Mouse (Mus musculus) ES-E14 (cell line): Measurements from ENCODE around the gene Kif5c.

Source experiments
- CHD2 ChIP-seq: IDR thresholded peaks from 2 replicates; pipeline ENCODE4 v1.6.1; 2014; ENCODE audit warnings: mild to moderate bottlenecking, low read depth, low read length, inconsistent platforms
- HCFC1 ChIP-seq: IDR thresholded peaks from 2 replicates; pipeline ENCODE4 v1.6.1; 2012; ENCODE audit warnings: low read length, inconsistent platforms, borderline replicate concordance; ENCODE audit not compliant: insufficient read depth
- MAFK ChIP-seq: IDR thresholded peaks from 2 replicates; pipeline ENCODE4 v1.6.1; 2014; ENCODE audit warnings: mild to moderate bottlenecking, low read depth, low read length, inconsistent platforms; ENCODE audit not compliant: insufficient read depth
- ZNF384 ChIP-seq: IDR thresholded peaks from 2 replicates; pipeline ENCODE4 v1.6.1; 2012; ENCODE audit warnings: low read depth, low read length, inconsistent platforms

GRCm38 (mm10) chr2:49768916-49769315 is 149.8 kb downstream of the Kif5c start:
- no peak for TF ChIP-seq CHD2
- TF ChIP-seq MAFK, result no peak
- TF ChIP-seq HCFC1, result no peak
- no peak for TF ChIP-seq ZNF384
